In genomic region chr9:5485258-5485657, GRCm38 (mm10) we compare ENCODE assay signal across 27 mouse cellular contexts.
"Had no signal": no experiment of that assay in that cellular context is flagged by ENCODE, and none has a peak within 500 bp of the region (broad histone marks: within the 10 kb centered on the region; RNA-seq: fewer than 3 reads in every experiment).

No protein-coding gene starts in this region.

- H3K9me3 ChIP-seq: heart, embryonic 12.5 days; hindbrain, embryonic 12.5 days; intestine, embryonic 15.5 days; limb, embryonic 10.5 days; limb, embryonic 12.5 days; liver, embryonic 13.5 days; liver, embryonic 15.5 days had no signal

- H3K27ac ChIP-seq: gastrocnemius, adult 2 months; heart, adult 2 months; hindbrain, embryonic 10.5 days; hindbrain, embryonic 12.5 days; hindbrain, embryonic 14.5 days; intestine, embryonic 15.5 days; left cerebral cortex, adult 2 months; limb, embryonic 10.5 days; limb, embryonic 12.5 days; liver, embryonic 13.5 days; liver, embryonic 15.5 days had no signal

- H3K4me2 ChIP-seq: heart, embryonic 12.5 days; hindbrain, embryonic 12.5 days; hindbrain, embryonic 14.5 days; intestine, embryonic 15.5 days; limb, embryonic 12.5 days; liver, embryonic 11.5 days; liver, embryonic 13.5 days; liver, embryonic 15.5 days had no signal

- H3K27me3 ChIP-seq: heart, embryonic 12.5 days; hindbrain, embryonic 12.5 days; intestine, embryonic 15.5 days; limb, embryonic 12.5 days; liver, embryonic 13.5 days; liver, embryonic 15.5 days had no signal

- DNase-seq: gastrocnemius, adult 2 months; gastrocnemius, postnatal 10 days; gastrocnemius, postnatal 36 days; heart, adult 11 months; heart, adult 2 months; heart, postnatal 10 days; heart, postnatal 4 days; kidney, adult 18-20 months; kidney, adult 8-10 months; kidney, postnatal 10 days; kidney, postnatal 25 days; kidney, postnatal 4 days; liver; liver, embryonic 13.5 days; liver, postnatal 0 days had no signal

- H3K36me3 ChIP-seq: heart, embryonic 12.5 days; hindbrain, embryonic 10.5 days; hindbrain, embryonic 12.5 days; intestine, embryonic 15.5 days; limb, embryonic 10.5 days; limb, embryonic 12.5 days; liver, embryonic 13.5 days; liver, embryonic 15.5 days had no signal

- H3K4me3 ChIP-seq: gastrocnemius, adult 2 months; heart, adult 2 months; heart, embryonic 12.5 days; hindbrain, embryonic 10.5 days; hindbrain, embryonic 12.5 days; intestine, embryonic 15.5 days; left cerebral cortex, adult 2 months; limb, embryonic 10.5 days; limb, embryonic 12.5 days; liver, embryonic 13.5 days; liver, embryonic 15.5 days had no signal

- H3K9ac ChIP-seq: heart, embryonic 12.5 days; hindbrain, embryonic 12.5 days; hindbrain, embryonic 14.5 days; intestine, embryonic 15.5 days; limb, embryonic 12.5 days; liver, embryonic 13.5 days; liver, embryonic 15.5 days; liver, postnatal 0 days had no signal

- ATAC-seq: hindbrain, embryonic 16.5 days; inflammation-experienced regulatory T-cells, adult 6 months; intestine, embryonic 15.5 days; liver, postnatal 0 days had no signal

- H3K4me1 ChIP-seq: heart, embryonic 12.5 days; hindbrain, embryonic 10.5 days; hindbrain, embryonic 12.5 days; intestine, embryonic 15.5 days; limb, embryonic 10.5 days; limb, embryonic 12.5 days; liver, embryonic 13.5 days; liver, embryonic 15.5 days had no signal
